Mouse (Mus musculus) forebrain, embryonic 13.5 days (tissue): ENCODE results near the gene Adck1. TPM values are rescaled to one million over a fixed set of nuclear protein-coding genes. Genes with fewer than 3 reads are reported as not detected.

Experiments used
- ATAC-seq: fragments of 200-750 bp; cut with Nextera tagmentation; 2 replicates; pipeline ENCODE4 v1.8.0; 2017
- H3K27ac ChIP-seq: fragments of 300-500 bp; sonication (generic); 2 replicates; pipeline ENCODE4 v1.5.1; 2015; ENCODE audit warnings: inconsistent platforms, mild to moderate bottlenecking, moderate library complexity
- H3K27me3 ChIP-seq: fragments of 300-500 bp; sonication (generic); 2 replicates; pipeline ENCODE4 v1.6.1; 2015; ENCODE audit warnings: mild to moderate bottlenecking, inconsistent platforms
- H3K36me3 ChIP-seq: fragments of 300-500 bp; sonication (generic); 2 replicates; pipeline ENCODE4 v1.6.1; 2015; ENCODE audit warnings: mild to moderate bottlenecking, inconsistent platforms; ENCODE audit not compliant: poor library complexity, severe bottlenecking
- H3K4me1 ChIP-seq: fragments of 300-500 bp; sonication (generic); 2 replicates; pipeline ENCODE4 v1.6.1; 2015; ENCODE audit warnings: inconsistent platforms
- H3K4me2 ChIP-seq: fragments of 300-500 bp; sonication (generic); 2 replicates; pipeline ENCODE4 v1.6.1; 2015; ENCODE audit warnings: inconsistent platforms, mild to moderate bottlenecking, moderate library complexity
- H3K4me3 ChIP-seq: fragments of 300-500 bp; sonication (generic); 2 replicates; pipeline ENCODE4 v1.5.1; 2015; ENCODE audit warnings: mild to moderate bottlenecking, inconsistent platforms
- H3K9ac ChIP-seq: fragments of 300-500 bp; sonication (generic); 2 replicates; pipeline ENCODE4 v1.6.1; 2015; ENCODE audit warnings: mild to moderate bottlenecking, inconsistent platforms
- H3K9me3 ChIP-seq: fragments of 300-500 bp; sonication (generic); replicated peaks from 2 replicates; pipeline ENCODE4 v1.6.1; 2016; ENCODE audit warnings: inconsistent platforms
- WGBS: fragments of 180-500 bp; shearing (Covaris S2); methylation state at CpG from one replicate; pipeline ENCODE4 v1.1.7; 2015; 5-methylcytosine and 5-hydroxymethylcytosine counted together
- polyA plus RNA-seq: library from polyadenylated mRNA; unstranded; fragments of >200 nt; fragmentation: Nextera tagmentation; extraction: Ambion mirVana; gene quantifications from 2 replicates; pipeline ENCODE4 v1.2.1, GENCODE M21; 2015

The Adck1 gene
- polyA plus RNA-seq, 1 experiment from 2014 or later: 20.2 TPM

- H3K9ac ChIP-seq: no peak overlapping the region
- no peak overlapping the region for H3K4me3 ChIP-seq
- peak; percentile 33; the same call in 1 of the 2 replicates for ATAC-seq
- H3K27me3 ChIP-seq: no peaks in the 10 kb centered on the region
- no peaks in the 10 kb centered on the region for H3K36me3 ChIP-seq
- no peaks in the 10 kb centered on the region for H3K4me1 ChIP-seq
- H3K27ac ChIP-seq: no peak overlapping the region
- 30% methylated on average over 10 of the region's 10 CpGs for WGBS
- H3K4me2 ChIP-seq: no peak overlapping the region
- no peaks in the 10 kb centered on the region for H3K9me3 ChIP-seq
These were observed 16.5 kb downstream of the Adck1 start for GRCm38 (mm10) chr12:88376820-88377219.

GRCm38 (mm10) chr12:88378256-88378655, 17.9 kb downstream of the Adck1 start:
- Histone ChIP-seq H3K4me3 (no peak overlapping the region), H3K9me3 (no peaks in the 10 kb centered on the region), H3K27ac (no peak overlapping the region), H3K4me2 (no peak overlapping the region), H3K9ac (no peak overlapping the region), H3K36me3 (no peaks in the 10 kb centered on the region), H3K4me1 (no peaks in the 10 kb centered on the region), H3K27me3 (no peaks in the 10 kb centered on the region)
- WGBS: 90% methylated on average over 2 of the region's 2 CpGs
- ATAC-seq: no peak

GRCm38 (mm10) chr12:88388832-88389231, 28.5 kb downstream of the Adck1 start:
- H3K4me1 ChIP-seq: peaks cover 23% of the 10 kb centered on the region
- peak overlapping the region; percentile 15; the same call in 1 of the 2 replicates for H3K27ac ChIP-seq
- H3K36me3 ChIP-seq: no peaks in the 10 kb centered on the region
- H3K9ac ChIP-seq: no peak overlapping the region
- 31% methylated on average over 6 of the region's 6 CpGs for WGBS
- H3K27me3 ChIP-seq: no peaks in the 10 kb centered on the region
- H3K9me3 ChIP-seq: no peaks in the 10 kb centered on the region
- H3K4me2 ChIP-seq: no peak overlapping the region
- H3K4me3 ChIP-seq: no peak overlapping the region
- peak; percentile 87 for ATAC-seq

- Histone ChIP-seq H3K36me3 (no peaks in the 10 kb centered on the region; the same call in none of the 2 replicates), H3K4me1 (0 out of 2 replicates have a peak, but pooled peaks cover 2% of the 10 kb centered on the region), H3K4me2 (no peak overlapping the region), H3K4me3 (no peak overlapping the region), H3K9me3 (no peaks in the 10 kb centered on the region), H3K27me3 (no peaks in the 10 kb centered on the region), H3K9ac (no peak overlapping the region), H3K27ac (no peak overlapping the region)
- WGBS: 89% methylated on average over 1 of the region's 1 CpGs
- no peak for ATAC-seq
These were observed 38.3 kb downstream of the Adck1 start for GRCm38 (mm10) chr12:88398658-88399057.

- H3K9ac ChIP-seq: no peak overlapping the region
- WGBS: 61% methylated on average over 5 of the region's 5 CpGs
- no peaks in the 10 kb centered on the region for H3K27me3 ChIP-seq
- no peak for ATAC-seq
- H3K36me3 ChIP-seq: no peaks in the 10 kb centered on the region; the same call in none of the 2 replicates
- no peak overlapping the region for H3K27ac ChIP-seq
- H3K9me3 ChIP-seq: no peaks in the 10 kb centered on the region
- H3K4me2 ChIP-seq: no peak overlapping the region
- no peak overlapping the region for H3K4me3 ChIP-seq
- peaks cover 9% of the 10 kb centered on the region for H3K4me1 ChIP-seq
These were observed 43.2 kb downstream of the Adck1 start for GRCm38 (mm10) chr12:88403541-88403940.

- Histone ChIP-seq H3K4me1 (peaks cover 12% of the 10 kb centered on the region), H3K27me3 (no peaks in the 10 kb centered on the region), H3K27ac (no peak overlapping the region), H3K4me2 (no peak overlapping the region), H3K9ac (no peak overlapping the region), H3K4me3 (no peak overlapping the region), H3K9me3 (no peaks in the 10 kb centered on the region), H3K36me3 (no peaks in the 10 kb centered on the region; the same call in none of the 2 replicates)
- ATAC-seq: peak; percentile 57
- WGBS: 32% methylated on average over 2 of the region's 2 CpGs
These were observed 44.8 kb downstream of the Adck1 start for GRCm38 (mm10) chr12:88405113-88405512.

- no peak overlapping the region for H3K4me2 ChIP-seq
- WGBS: 93% methylated on average over 4 of the region's 4 CpGs
- H3K9me3 ChIP-seq: no peaks in the 10 kb centered on the region
- H3K9ac ChIP-seq: no peak overlapping the region
- no peaks in the 10 kb centered on the region for H3K27me3 ChIP-seq
- peaks cover 12% of the 10 kb centered on the region for H3K4me1 ChIP-seq
- H3K4me3 ChIP-seq: no peak overlapping the region
- H3K36me3 ChIP-seq: peaks cover 11% of the 10 kb centered on the region; the same call in 1 of the 2 replicates
- ATAC-seq: no peak
- H3K27ac ChIP-seq: no peak overlapping the region
These were observed 47.6 kb downstream of the Adck1 start for GRCm38 (mm10) chr12:88407996-88408322.

GRCm38 (mm10) chr12:88408323-88409047, 48.1 kb downstream of the Adck1 start:
- H3K27me3 ChIP-seq: no peaks in the 10 kb centered on the region
- ATAC-seq: no peak
- no peak overlapping the region for H3K4me2 ChIP-seq
- 59% methylated on average over 11 of the region's 11 CpGs for WGBS
- peaks cover 11% of the 10 kb centered on the region; the same call in 1 of the 2 replicates for H3K36me3 ChIP-seq
- peaks cover 11% of the 10 kb centered on the region for H3K4me1 ChIP-seq
- no peaks in the 10 kb centered on the region for H3K9me3 ChIP-seq
- H3K9ac ChIP-seq: no peak overlapping the region
- H3K4me3 ChIP-seq: no peak overlapping the region
- no peak overlapping the region for H3K27ac ChIP-seq

- Histone ChIP-seq H3K27ac (no peak overlapping the region), H3K4me3 (no peak overlapping the region), H3K4me2 (no peak overlapping the region), H3K9me3 (no peaks in the 10 kb centered on the region), H3K4me1 (peaks cover 6% of the 10 kb centered on the region), H3K36me3 (peaks cover 11% of the 10 kb centered on the region; the same call in 1 of the 2 replicates), H3K9ac (no peak overlapping the region), H3K27me3 (no peaks in the 10 kb centered on the region)
- WGBS: 89% methylated on average over 1 of the region's 1 CpGs
- no peak for ATAC-seq
These were observed 52.9 kb downstream of the Adck1 start for GRCm38 (mm10) chr12:88413239-88413638.

GRCm38 (mm10) chr12:88419912-88420621, 59.7 kb downstream of the Adck1 start:
- Histone ChIP-seq H3K36me3 (no peaks in the 10 kb centered on the region), H3K27me3 (no peaks in the 10 kb centered on the region), H3K9me3 (no peaks in the 10 kb centered on the region), H3K4me3 (no peak overlapping the region), H3K9ac (no peak overlapping the region), H3K27ac (no peak overlapping the region; the same call in 1 of the 2 replicates), H3K4me1 (0 out of 2 replicates have a peak, but pooled peaks cover 5% of the 10 kb centered on the region), H3K4me2 (no peak overlapping the region)
- 82% methylated on average over 12 of the region's 12 CpGs for WGBS
- peak; percentile 23; the same call in 1 of the 2 replicates for ATAC-seq

- no peaks in the 10 kb centered on the region for H3K36me3 ChIP-seq
- ATAC-seq: peak; percentile 54
- H3K9me3 ChIP-seq: no peaks in the 10 kb centered on the region
- H3K4me1 ChIP-seq: peaks cover 18% of the 10 kb centered on the region
- H3K4me2 ChIP-seq: no peak overlapping the region
- no peak overlapping the region for H3K9ac ChIP-seq
- H3K27ac ChIP-seq: no peak overlapping the region
- no peak overlapping the region for H3K4me3 ChIP-seq
- 78% methylated on average over 3 of the region's 3 CpGs for WGBS
- H3K27me3 ChIP-seq: no peaks in the 10 kb centered on the region
These were observed 66.6 kb downstream of the Adck1 start for GRCm38 (mm10) chr12:88426926-88427325.

GRCm38 (mm10) chr12:88428735-88429134, 68.4 kb downstream of the Adck1 start:
- Histone ChIP-seq H3K27ac (no peak overlapping the region), H3K9ac (no peak overlapping the region)
- WGBS: 97% methylated on average over 2 of the region's 2 CpGs

More at GRCm38 (mm10) chr12:88428735-88429134, 68.4 kb downstream of the Adck1 start:
- H3K4me1 ChIP-seq: peaks cover 18% of the 10 kb centered on the region
- no peaks in the 10 kb centered on the region for H3K36me3 ChIP-seq
- H3K9me3 ChIP-seq: no peaks in the 10 kb centered on the region
- H3K4me2 ChIP-seq: no peak overlapping the region
- H3K27me3 ChIP-seq: no peaks in the 10 kb centered on the region
- ATAC-seq: no peak
- no peak overlapping the region for H3K4me3 ChIP-seq
